Mouse (Mus musculus) CH12.LX (cell line): ENCODE data around the gene Kctd14. TPM values are rescaled to one million over a fixed set of nuclear protein-coding genes. Genes with fewer than 3 reads are reported as not detected.

Experiments used
- DNase-seq: peaks from one replicate; pipeline ENCODE4 v3.0.0-alpha.2; 2013; ENCODE audit errors: extremely low read depth
- H3K27ac ChIP-seq: 2 replicates; pipeline ENCODE4 v1.5.1; 2012; ENCODE audit warnings: low read depth, mild to moderate bottlenecking, control low read depth, moderate library complexity; ENCODE audit not compliant: insufficient read depth
- H3K27me3 ChIP-seq: replicated peaks from 2 replicates; pipeline ENCODE3; 2012; ENCODE audit warnings: inconsistent platforms
- H3K36me3 ChIP-seq, 2 experiments: replicated peaks in 1 of 2; 2 replicates each; pipeline versions ENCODE3 to v1.6.1; 2012; ENCODE audit warnings: inconsistent platforms in 1 of 2, low read length in 1 of 2, mild to moderate bottlenecking in 1 of 2, mixed read lengths in 1 of 2, moderate library complexity in 1 of 2; ENCODE audit not compliant: control insufficient read depth in 1 of 2, insufficient read depth in 1 of 2
- H3K4me1 ChIP-seq, 2 experiments: 2 replicates each; pipeline ENCODE4 v1.6.1; 2012; ENCODE audit warnings: inconsistent platforms in 1 of 2, moderate library complexity in 1 of 2; ENCODE audit not compliant: insufficient read depth in 2 of 2, control insufficient read depth in 1 of 2
- H3K4me2 ChIP-seq: 2 replicates; pipeline ENCODE4 v1.6.1; 2012; ENCODE audit warnings: low read depth, mild to moderate bottlenecking, control low read depth; ENCODE audit not compliant: poor library complexity, insufficient read depth, severe bottlenecking
- H3K4me3 ChIP-seq, 3 experiments: fragments of 150-350 bp in 1 of 3; sonication (generic) in 1 of 3; replicated peaks in 1 of 3; 2 replicates each; pipeline versions ENCODE3 to v1.5.1; 2011 to 2012; ENCODE audit warnings: low read depth in 2 of 3, low read length in 2 of 3, mild to moderate bottlenecking in 2 of 3, moderate library complexity in 2 of 3, control low read depth in 1 of 3, improper control_type of control experiment in 1 of 3, inconsistent platforms in 1 of 3, mixed read lengths in 1 of 3; ENCODE audit not compliant: poor library complexity in 1 of 3
- H3K79me2 ChIP-seq: replicated peaks from 2 replicates; pipeline ENCODE4 v1.6.1; 2012; ENCODE audit warnings: mild to moderate bottlenecking, moderate library complexity; ENCODE audit not compliant: control insufficient read depth, poor library complexity, insufficient read depth, severe bottlenecking; ENCODE audit errors: extremely low read depth
- H3K9ac ChIP-seq: 2 replicates; pipeline ENCODE4 v1.6.1; 2012; ENCODE audit warnings: low read depth, mild to moderate bottlenecking, control low read depth, moderate library complexity; ENCODE audit not compliant: insufficient read depth
- H3K9me3 ChIP-seq: replicated peaks from 2 replicates; pipeline ENCODE3; 2012; ENCODE audit warnings: low read length, inconsistent platforms, mixed read lengths
- BHLHE40 ChIP-seq: IDR thresholded peaks from 2 replicates; pipeline ENCODE4 v1.6.1; 2011; ENCODE audit warnings: mild to moderate bottlenecking, low read depth, low read length, improper control_type of control experiment
- CHD2 ChIP-seq: IDR thresholded peaks from 2 replicates; pipeline ENCODE4 v1.6.1; 2011; ENCODE audit warnings: low read length, improper control_type of control experiment
- E2F4 ChIP-seq: IDR thresholded peaks from 2 replicates; pipeline ENCODE4 v1.6.1; 2011; ENCODE audit warnings: low read depth, low read length, improper control_type of control experiment; ENCODE audit not compliant: insufficient replicate concordance
- ELF1 ChIP-seq: IDR thresholded peaks from 2 replicates; pipeline ENCODE4 v1.6.1; 2014; ENCODE audit warnings: low read depth, mild to moderate bottlenecking, inconsistent platforms, low read length, improper control_type of control experiment
- EP300 ChIP-seq: IDR thresholded peaks from 2 replicates; pipeline ENCODE4 v1.6.1; 2011; ENCODE audit warnings: low read length, improper control_type of control experiment
- HCFC1 ChIP-seq: IDR thresholded peaks from 2 replicates; pipeline ENCODE4 v1.6.1; 2012; ENCODE audit warnings: low read depth, mild to moderate bottlenecking, inconsistent platforms, low read length, improper control_type of control experiment
- JUN ChIP-seq: IDR thresholded peaks from 2 replicates; pipeline ENCODE4 v1.6.1; 2011; ENCODE audit warnings: low read depth, mild to moderate bottlenecking, low read length, improper control_type of control experiment, moderate library complexity; ENCODE audit not compliant: insufficient read depth
- MAX ChIP-seq: IDR thresholded peaks from 2 replicates; pipeline ENCODE4 v1.6.1; 2011; ENCODE audit warnings: low read length, improper control_type of control experiment
- MAZ ChIP-seq: IDR thresholded peaks from 2 replicates; pipeline ENCODE4 v1.6.1; 2012; ENCODE audit warnings: low read depth, mild to moderate bottlenecking, inconsistent platforms, low read length, improper control_type of control experiment, moderate library complexity
- MEF2A ChIP-seq: IDR thresholded peaks from 2 replicates; pipeline ENCODE4 v1.6.1; 2014; ENCODE audit warnings: low read depth, mild to moderate bottlenecking, inconsistent platforms, low read length, improper control_type of control experiment, borderline replicate concordance
- RCOR1 ChIP-seq: conservative IDR thresholded peaks from 2 replicates; pipeline ENCODE4 v1.6.1; 2012; ENCODE audit warnings: low read depth, mild to moderate bottlenecking, inconsistent platforms, low read length, improper control_type of control experiment
- TCF12 ChIP-seq: IDR thresholded peaks from 2 replicates; pipeline ENCODE4 v1.6.1; 2014; ENCODE audit warnings: low read depth, mild to moderate bottlenecking, inconsistent platforms, low read length, improper control_type of control experiment
- UBTF ChIP-seq: IDR thresholded peaks from 2 replicates; pipeline ENCODE4 v1.6.1; 2012; ENCODE audit warnings: low read depth, mild to moderate bottlenecking, inconsistent platforms, low read length, improper control_type of control experiment, moderate library complexity
- USF2 ChIP-seq: conservative IDR thresholded peaks from 2 replicates; pipeline ENCODE4 v1.6.1; 2011; ENCODE audit warnings: low read depth, low read length, improper control_type of control experiment
- ZC3H11A ChIP-seq: IDR thresholded peaks from 2 replicates; pipeline ENCODE4 v1.6.1; 2012; ENCODE audit warnings: low read depth, mild to moderate bottlenecking, inconsistent platforms, low read length, improper control_type of control experiment
- ZNF384 ChIP-seq: IDR thresholded peaks from 2 replicates; pipeline ENCODE4 v1.6.1; 2012; ENCODE audit warnings: low read depth, low read length, improper control_type of control experiment, inconsistent platforms
- dilution Hi-C: fragments of 300-500 bp; cut with MboI; formaldehyde crosslinking; loops from 2 replicates; pipeline ENCODE4 v1.14.3; 2020; ENCODE audit warnings: low sequenced_read_pairs; ENCODE audit not compliant: extremely low pct_unique_long_range_greater_than_20kb, extremely low pct_ligation_motif_present
- in situ Hi-C: fragments of 300-500 bp; cut with MboI; formaldehyde crosslinking; loops from 3 replicates; pipeline ENCODE4 v1.14.3; 2019; ENCODE audit warnings: low sequenced_read_pairs, low pct_ligation_motif_present, low pct_unique_long_range_greater_than_20kb, mixed read lengths
- polyA plus RNA-seq: library from polyadenylated mRNA; unstranded; fragments of >175 nt; gene quantifications from 2 replicates; pipeline ENCODE4 v1.2.1, GENCODE M21; 2012; ENCODE audit warnings: low read depth; ENCODE audit not compliant: insufficient read length
- total RNA-seq, 2 experiments: library from RNA; depleted of rRNA; stranded (reverse); fragments of 300-350 nt in 1 of 2; fragments of >200 nt in 1 of 2; gene quantifications; 2 replicates each; pipeline ENCODE4 v1.2.3; 2012 to 2014

Gene Kctd14
- total and polyA plus RNA-seq, 3 experiments = 0.17 to 0.38 TPM; not detected in 1

DNA sequence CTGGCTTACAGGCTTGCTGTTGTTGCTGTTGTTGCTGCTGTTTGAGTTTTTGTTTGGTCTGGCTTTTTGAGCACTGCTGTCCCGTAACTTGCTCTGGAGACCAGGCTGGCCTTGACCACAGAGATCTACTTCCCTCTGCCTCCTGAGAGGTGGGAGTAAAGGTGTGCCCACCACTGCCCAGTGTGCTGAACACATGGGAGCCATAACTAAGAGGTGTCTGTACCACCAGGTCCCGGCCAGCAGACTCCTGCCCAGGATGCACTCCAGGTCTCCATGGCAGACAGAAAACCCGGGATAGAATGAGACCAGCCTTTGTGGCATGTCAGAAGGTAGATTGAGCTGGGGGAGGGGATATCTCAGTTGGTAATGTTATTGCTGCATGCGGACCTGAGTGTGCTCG is 32.0 kb upstream of the Kctd14 start:
- Histone ChIP-seq H3K27me3 (no peaks in the 10 kb centered on the region), H3K9me3 (no peaks in the 10 kb centered on the region), H3K27ac (no peak overlapping the region), H3K79me2 (no peaks in the 10 kb centered on the region), H3K36me3 (no peaks in the 10 kb centered on the region), H3K4me2 (no peak overlapping the region), H3K4me1 (no peaks in the 10 kb centered on the region), H3K9ac (no peak overlapping the region), H3K4me3 (no peak overlapping the region)
- dilution Hi-C loops = no loop called here
- no peak for DNase-seq
- no peak for TF ChIP-seq MEF2A
- in situ Hi-C loops = no loop called here

DNA sequence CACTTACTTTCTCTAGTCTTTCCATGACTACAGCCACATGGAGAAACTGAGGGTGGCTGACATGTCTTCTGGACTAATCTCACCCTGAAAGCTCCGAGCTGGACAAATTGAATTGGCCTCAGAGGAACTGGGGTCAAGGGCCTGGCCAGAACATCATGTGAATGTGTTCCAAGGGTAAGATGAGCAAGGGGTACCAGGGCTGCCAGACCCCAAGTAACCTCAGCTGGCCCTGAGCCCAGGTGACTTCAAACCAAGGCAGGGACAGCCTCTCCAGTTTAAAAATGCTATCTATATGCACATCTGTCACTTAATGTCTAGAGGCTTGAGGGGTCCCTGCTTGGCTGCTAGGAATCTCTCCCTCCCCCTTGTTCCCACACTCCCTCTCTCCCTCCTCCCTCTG is 30.7 kb upstream of the Kctd14 start:
- Histone ChIP-seq H3K4me1 (peaks cover 0 to 4% of the 10 kb centered on the region in 2 experiments; a peak in 2 of 4 replicates), H3K36me3 (no peaks in the 10 kb centered on the region), H3K4me3 (no peak overlapping the region), H3K79me2 (no peaks in the 10 kb centered on the region), H3K4me2 (no peak overlapping the region), H3K27ac (no peak overlapping the region), H3K9ac (no peak overlapping the region), H3K9me3 (no peaks in the 10 kb centered on the region), H3K27me3 (no peaks in the 10 kb centered on the region)
- no peak for TF ChIP-seq EP300
- TF ChIP-seq ZNF384 = no peak
- no peak for TF ChIP-seq MAZ
- TF ChIP-seq TCF12 = no peak
- no peak for TF ChIP-seq RCOR1
- TF ChIP-seq ELF1 = no peak
- TF ChIP-seq CHD2 = no peak
- TF ChIP-seq E2F4 = no peak
- TF ChIP-seq UBTF = no peak
- TF ChIP-seq JUN = no peak
- TF ChIP-seq USF2 = no peak
- no peak for TF ChIP-seq BHLHE40
- TF ChIP-seq ZC3H11A = no peak
- TF ChIP-seq MAX = no peak
- no peak for TF ChIP-seq HCFC1
- no peak for DNase-seq
- dilution Hi-C loops = no loop called here
- in situ Hi-C loops = loop anchor here (10.0 kb wide), 1 partner anchor 144 kb away; no protein-coding TSS in a partner anchor
